Mouse (Mus musculus) ovary, adult 18-20 months (tissue): Measurements from ENCODE around the gene Dnmbp.

Source experiments
- DNase-seq: peaks from one replicate; pipeline ENCODE4 v3.0.0; 2022; ENCODE audit warnings: low spot score, mixed read lengths

Dnmbp gene

GRCm38 (mm10) chr19:43797216-43797615 is 142.8 kb downstream of the Dnmbp start:
- peak; percentile 56 for DNase-seq
